Mouse (Mus musculus) neural tube, embryonic 14.5 days (tissue): ENCODE results near the gene Plekho2. TPM values are rescaled to one million over a fixed set of nuclear protein-coding genes. Genes with fewer than 3 reads are reported as not detected.

ENCODE experiments used
- ATAC-seq: fragments of 200-750 bp; cut with Nextera tagmentation; 2 replicates; pipeline ENCODE4 v1.8.0; 2017; ENCODE audit warnings: low read depth, mild to moderate bottlenecking, moderate TSS enrichment, moderate library complexity
- H3K27ac ChIP-seq: fragments of 300-500 bp; sonication (generic); 2 replicates; pipeline ENCODE4 v1.5.1; 2014; ENCODE audit warnings: low read depth, mild to moderate bottlenecking, control low read depth, low read length, moderate library complexity, mixed read lengths
- H3K27me3 ChIP-seq: fragments of 300-500 bp; sonication (generic); 2 replicates; pipeline ENCODE4 v1.6.1; 2014; ENCODE audit warnings: low read length; ENCODE audit not compliant: control insufficient read depth, insufficient read depth
- H3K36me3 ChIP-seq: fragments of 300-500 bp; sonication (generic); 2 replicates; pipeline ENCODE4 v1.6.1; 2014; ENCODE audit warnings: low read length, mixed read lengths; ENCODE audit not compliant: control insufficient read depth, insufficient read depth
- H3K4me1 ChIP-seq: fragments of 300-500 bp; sonication (generic); 2 replicates; pipeline ENCODE4 v1.6.1; 2014; ENCODE audit warnings: low read length; ENCODE audit not compliant: control insufficient read depth, insufficient read depth
- H3K4me2 ChIP-seq: fragments of 300-500 bp; sonication (generic); 2 replicates; pipeline ENCODE4 v1.6.1; 2014; ENCODE audit warnings: mild to moderate bottlenecking, low read depth, low read length, control low read depth
- H3K4me3 ChIP-seq: fragments of 300-500 bp; sonication (generic); 2 replicates; pipeline ENCODE4 v1.5.1; 2014; ENCODE audit warnings: low read depth, low read length, control low read depth, mixed read lengths
- H3K9ac ChIP-seq: fragments of 300-500 bp; sonication (generic); replicated peaks from 2 replicates; pipeline ENCODE4 v1.6.1; 2014; ENCODE audit warnings: low read depth, mild to moderate bottlenecking, control low read depth, low read length, mixed read lengths
- H3K9me3 ChIP-seq: fragments of 300-500 bp; sonication (generic); 2 replicates; pipeline ENCODE4 v1.6.1; 2016; ENCODE audit warnings: low read length; ENCODE audit not compliant: control insufficient read depth
- WGBS: fragments of 180-500 bp; shearing (Covaris S2); extraction: QIAGEN DNeasy Blood & Tissue Kit; methylation state at CpG from one replicate; pipeline ENCODE4 v1.1.7; 2014; 5-methylcytosine and 5-hydroxymethylcytosine counted together
- polyA plus RNA-seq: library from polyadenylated mRNA; unstranded; fragments of >200 nt; fragmentation: Nextera tagmentation; extraction: Ambion mirVana; gene quantifications from 2 replicates; pipeline ENCODE4 v1.2.1, GENCODE M21; 2014

Gene Plekho2
- polyA plus RNA-seq, 1 experiment from 2014 or later = 2.4 TPM

DNA sequence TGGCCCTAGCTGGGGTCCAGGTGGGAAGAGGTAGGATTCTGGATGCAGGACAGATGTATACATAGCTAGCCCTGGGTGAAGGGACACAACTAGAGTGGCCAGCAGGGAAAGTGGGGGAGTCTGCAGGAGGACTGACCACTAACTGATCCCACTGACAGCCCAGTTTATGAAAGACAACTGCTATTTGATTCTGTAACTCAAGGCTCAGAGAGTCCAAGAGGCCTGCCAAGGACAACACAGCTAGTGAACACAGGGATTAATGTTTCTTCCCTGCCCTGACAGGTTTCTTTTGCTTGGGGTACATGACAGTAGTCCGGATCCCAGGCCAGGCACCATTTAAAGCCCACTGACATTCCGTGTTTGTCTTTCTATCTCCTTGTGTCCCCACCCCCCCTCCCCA lies 27.3 kb upstream of the Plekho2 start:
- Histone ChIP-seq H3K36me3 (no peaks in the 10 kb centered on the region), H3K9me3 (no peaks in the 10 kb centered on the region), H3K9ac (no peak overlapping the region), H3K27ac (no peak overlapping the region), H3K4me2 (no peak overlapping the region), H3K4me3 (no peak overlapping the region), H3K4me1 (no peaks in the 10 kb centered on the region), H3K27me3 (no peaks in the 10 kb centered on the region)
- 62% methylated on average over 2 of the region's 2 CpGs for WGBS
- ATAC-seq = no peak

DNA sequence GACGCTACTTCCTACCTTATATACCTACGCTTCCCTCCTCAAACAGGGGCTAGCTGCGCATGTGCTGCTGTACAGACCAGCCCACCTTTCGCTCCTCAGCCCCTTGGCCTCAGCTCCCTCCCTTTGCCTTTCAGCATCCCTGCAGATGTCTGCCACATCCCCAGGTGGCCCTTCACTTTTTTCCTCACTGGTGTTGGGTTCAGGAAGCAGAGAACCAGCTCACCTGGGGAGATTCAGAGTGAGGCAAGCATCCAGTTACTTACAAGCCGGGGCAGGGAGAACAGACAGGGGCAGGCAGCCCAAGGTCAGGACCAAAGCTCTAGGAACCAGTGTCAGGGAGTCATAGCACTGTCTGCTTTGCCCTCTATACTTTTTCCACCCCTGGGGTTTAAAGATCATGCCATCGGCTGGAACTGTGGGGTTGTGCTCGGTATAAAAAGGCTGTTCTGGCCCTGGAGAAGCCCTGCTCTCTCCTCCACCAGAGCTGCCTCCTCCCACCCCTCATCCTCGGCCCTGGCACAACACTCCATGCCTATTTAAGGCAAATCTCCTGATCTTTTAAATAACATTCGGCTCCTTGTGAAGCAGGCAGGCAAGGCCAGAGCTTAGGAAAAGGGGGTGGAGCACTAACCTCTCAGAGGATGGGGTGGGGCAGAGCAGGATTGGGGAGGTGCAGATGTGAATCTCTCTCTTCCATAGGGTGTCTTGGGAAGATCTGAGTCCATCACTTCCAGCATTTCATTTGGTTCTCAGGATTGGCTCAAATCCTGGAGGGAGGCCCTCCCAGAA lies 26.7 kb upstream of the Plekho2 start:
- 44% methylated on average over 9 of the region's 9 CpGs for WGBS
- no peaks in the 10 kb centered on the region for H3K4me1 ChIP-seq

GRCm38 (mm10) chr9:65605471-65606136 lies 25.8 kb upstream of the Plekho2 start:
- no peak overlapping the region for H3K4me3 ChIP-seq
- H3K9ac ChIP-seq = 0 out of 2 replicates have a peak overlapping the region, but pooled peaks have one; percentile 25
- ATAC-seq = peak; percentile 63; the same call in 1 of the 2 replicates

More for the DNA sequence above, 26.7 kb upstream of the Plekho2 start:
- no peaks in the 10 kb centered on the region for H3K27me3 ChIP-seq
- no peaks in the 10 kb centered on the region for H3K36me3 ChIP-seq
- no peak overlapping the region for H3K4me2 ChIP-seq
- H3K27ac ChIP-seq = no peak overlapping the region
- H3K9ac ChIP-seq = no peak overlapping the region
- H3K9me3 ChIP-seq = no peaks in the 10 kb centered on the region
- no peak overlapping the region for H3K4me3 ChIP-seq
- no peak for ATAC-seq

DNA sequence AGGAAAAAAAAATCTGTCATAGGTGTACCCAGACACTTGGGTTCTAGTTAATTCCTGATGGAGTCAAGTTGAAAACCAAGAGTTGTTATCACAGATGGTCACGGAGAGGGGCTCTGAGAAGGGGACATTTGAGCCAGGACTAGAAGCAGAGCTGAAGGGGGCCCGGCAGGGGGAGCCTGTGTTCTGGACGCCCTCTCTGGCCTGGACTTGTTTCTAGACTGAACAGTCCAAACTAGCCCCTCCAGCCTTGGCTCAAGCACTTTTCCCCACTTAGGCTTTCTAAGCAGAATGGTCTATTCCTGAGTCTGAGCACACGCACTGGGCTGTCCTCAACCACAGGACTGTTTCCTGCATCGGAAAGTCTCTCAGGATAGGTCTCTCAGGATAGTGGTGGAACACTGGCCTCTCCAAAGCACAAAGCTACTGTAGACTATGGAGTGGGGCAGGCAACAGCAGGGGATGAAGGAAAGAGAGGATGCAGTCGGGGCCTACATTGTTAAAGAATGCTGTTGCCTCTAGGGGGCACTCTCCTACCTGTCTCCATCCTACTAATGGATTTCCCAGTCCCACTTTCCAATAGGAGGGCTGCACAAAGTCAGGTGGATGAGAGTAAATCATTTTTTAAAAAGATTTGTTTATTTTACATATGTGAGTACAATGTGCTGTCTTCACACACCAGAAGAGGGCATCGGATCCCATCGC lies 23.7 kb upstream of the Plekho2 start:
- no peaks in the 10 kb centered on the region for H3K9me3 ChIP-seq
- H3K4me2 ChIP-seq = no peak overlapping the region
- 53% methylated on average over 8 of the region's 8 CpGs for WGBS
- no peaks in the 10 kb centered on the region for H3K27me3 ChIP-seq
- no peak overlapping the region for H3K27ac ChIP-seq
- H3K4me1 ChIP-seq = no peaks in the 10 kb centered on the region
- H3K9ac ChIP-seq = no peak overlapping the region
- H3K36me3 ChIP-seq = no peaks in the 10 kb centered on the region
- ATAC-seq = no peak
- no peak overlapping the region for H3K4me3 ChIP-seq

More at GRCm38 (mm10) chr9:65605471-65606136, 25.8 kb upstream of the Plekho2 start:
- H3K36me3 ChIP-seq = no peaks in the 10 kb centered on the region
- no peaks in the 10 kb centered on the region for H3K4me1 ChIP-seq
- H3K9me3 ChIP-seq = no peaks in the 10 kb centered on the region
- no peak overlapping the region for H3K27ac ChIP-seq
- 8% methylated on average over 9 of the region's 9 CpGs for WGBS
- H3K4me2 ChIP-seq = peak overlapping the region; percentile 45
- no peaks in the 10 kb centered on the region for H3K27me3 ChIP-seq

- no peak for ATAC-seq
- Histone ChIP-seq H3K9ac (no peak overlapping the region), H3K27me3 (no peaks in the 10 kb centered on the region), H3K27ac (no peak overlapping the region), H3K4me2 (no peak overlapping the region), H3K36me3 (no peaks in the 10 kb centered on the region), H3K9me3 (no peaks in the 10 kb centered on the region), H3K4me1 (no peaks in the 10 kb centered on the region), H3K4me3 (no peak overlapping the region)
- 64% methylated on average over 2 of the region's 2 CpGs for WGBS
Measured at GRCm38 (mm10) chr9:65600951-65601350, 21.1 kb upstream of the Plekho2 start.

- no peak overlapping the region for H3K9ac ChIP-seq
- H3K27ac ChIP-seq = no peak overlapping the region
- 59% methylated on average over 7 of the region's 11 CpGs for WGBS
- H3K4me1 ChIP-seq = no peaks in the 10 kb centered on the region
- no peaks in the 10 kb centered on the region for H3K36me3 ChIP-seq
- H3K4me2 ChIP-seq = no peak overlapping the region
- no peak for ATAC-seq
- H3K9me3 ChIP-seq = no peaks in the 10 kb centered on the region
- H3K4me3 ChIP-seq = no peak overlapping the region
- no peaks in the 10 kb centered on the region for H3K27me3 ChIP-seq
Measured at GRCm38 (mm10) chr9:65598765-65599249, 19.0 kb upstream of the Plekho2 start.

GRCm38 (mm10) chr9:65593596-65593995 lies 13.8 kb upstream of the Plekho2 start:
- no peak for ATAC-seq
- no peak overlapping the region for H3K4me3 ChIP-seq
- no peak overlapping the region for H3K27ac ChIP-seq
- H3K9me3 ChIP-seq = no peaks in the 10 kb centered on the region
- no peaks in the 10 kb centered on the region for H3K27me3 ChIP-seq
- no peak overlapping the region for H3K9ac ChIP-seq
- WGBS = 78% methylated on average over 9 of the region's 9 CpGs
- H3K36me3 ChIP-seq = no peaks in the 10 kb centered on the region
- no peak overlapping the region for H3K4me2 ChIP-seq
- no peaks in the 10 kb centered on the region for H3K4me1 ChIP-seq

DNA sequence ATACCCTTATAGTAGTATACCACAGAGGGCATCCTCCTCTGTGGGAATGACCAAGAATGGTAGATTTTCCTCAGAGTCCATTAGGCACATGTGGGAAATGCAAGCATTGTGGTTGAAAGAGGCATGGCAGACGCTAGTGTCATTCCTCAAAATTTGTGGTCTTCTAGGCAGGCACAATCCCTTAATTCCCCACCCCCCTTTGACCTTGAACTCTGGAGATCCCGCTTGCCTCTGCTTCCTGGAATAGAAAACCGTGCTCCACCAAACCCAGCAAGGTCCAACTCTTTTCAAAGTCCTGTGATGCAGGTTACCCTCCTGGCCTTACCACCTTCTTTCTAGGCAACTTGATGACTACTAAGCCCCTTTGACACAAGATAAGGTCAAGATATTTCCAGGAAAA lies 12.9 kb upstream of the Plekho2 start:
- no peak for ATAC-seq
- WGBS = 91% methylated on average over 3 of the region's 3 CpGs
- no peak overlapping the region for H3K9ac ChIP-seq
- H3K4me2 ChIP-seq = no peak overlapping the region
- H3K27ac ChIP-seq = no peak overlapping the region
- H3K36me3 ChIP-seq = no peaks in the 10 kb centered on the region
- H3K4me1 ChIP-seq = peaks cover 6% of the 10 kb centered on the region
- H3K9me3 ChIP-seq = no peaks in the 10 kb centered on the region
- no peaks in the 10 kb centered on the region for H3K27me3 ChIP-seq
- H3K4me3 ChIP-seq = no peak overlapping the region
